Mouse (Mus musculus): ENCODE results near the gene Tenm4. TPM values are rescaled to one million over a fixed set of nuclear protein-coding genes. Genes with fewer than 3 reads are reported as not detected.

Tenm4 gene
- polyA plus RNA-seq, 1 experiment from 2014 or later, result 47.1 TPM

- WGBS, result 85% methylated on average over 5 of the region's 5 CpGs
- Histone ChIP-seq H3K36me3 (peaks cover 17% of the 10 kb centered on the region), H3K27me3 (peaks cover 34% of the 10 kb centered on the region)
Observed at GRCm38 (mm10) chr7:96708071-96708470, 537.0 kb downstream of the Tenm4 start.

DNA sequence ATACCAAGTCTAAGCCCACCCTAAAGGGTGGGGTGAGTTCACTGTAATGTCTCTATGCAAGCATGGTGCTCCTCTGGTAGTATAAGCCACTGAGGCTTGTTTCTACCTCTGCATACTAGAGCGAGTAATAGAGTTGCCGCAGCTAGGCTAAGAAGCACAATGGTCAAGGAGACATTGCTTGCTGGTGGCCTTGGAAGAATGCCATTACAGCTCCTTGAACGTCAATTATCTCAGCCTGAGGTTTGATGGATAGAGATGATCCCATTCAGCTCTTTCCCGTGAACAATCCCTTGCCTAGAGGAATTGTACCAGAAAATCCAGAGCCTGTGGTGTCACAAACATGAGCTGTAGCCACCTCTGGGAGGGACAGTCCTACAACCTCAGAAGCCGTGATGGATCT, 537.5 kb downstream of the Tenm4 start:
- Histone ChIP-seq H3K9ac (replicated peaks) (no peak overlapping the region), H3K27me3 (peaks cover 39% of the 10 kb centered on the region), H3K4me3 (replicated peaks) (no peak overlapping the region), H3K4me2 (replicated peaks) (no peak overlapping the region), H3K27ac (no peak overlapping the region), H3K4me1 (replicated peaks) (no peaks in the 10 kb centered on the region), H3K36me3 (peaks cover 16% of the 10 kb centered on the region), H3K9me3 (no peaks in the 10 kb centered on the region)
- WGBS, result 85% methylated on average over 5 of the region's 5 CpGs
- no peak for ATAC-seq

More at GRCm38 (mm10) chr7:96708071-96708470, 537.0 kb downstream of the Tenm4 start:
- ATAC-seq, result no peak
- Histone ChIP-seq H3K9ac (replicated peaks) (no peak overlapping the region), H3K9me3 (no peaks in the 10 kb centered on the region), H3K27ac (no peak overlapping the region), H3K4me1 (replicated peaks) (no peaks in the 10 kb centered on the region), H3K4me2 (replicated peaks) (no peak overlapping the region), H3K4me3 (replicated peaks) (no peak overlapping the region)

DNA sequence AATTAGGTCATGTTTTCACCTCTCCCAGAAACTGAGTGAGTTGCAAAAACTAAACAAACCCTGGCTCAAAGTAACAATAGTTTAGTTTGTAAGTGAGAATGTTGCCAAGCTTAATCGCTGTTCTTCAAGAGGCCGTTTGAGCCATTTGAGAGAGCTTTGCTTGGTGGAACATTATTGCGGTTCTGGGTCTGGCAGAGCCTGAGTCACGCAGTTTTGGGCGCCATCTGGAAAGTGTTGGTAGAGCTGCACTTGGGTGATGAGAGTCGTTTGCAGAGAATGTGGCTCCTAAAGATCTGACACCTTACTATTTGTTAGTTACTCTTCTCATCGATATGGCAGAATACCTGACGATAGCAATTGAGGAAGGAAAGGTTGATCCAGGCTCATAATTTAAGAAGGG, 537.9 kb downstream of the Tenm4 start:
- Histone ChIP-seq H3K27me3 (peaks cover 41% of the 10 kb centered on the region), H3K4me3 (replicated peaks) (no peak overlapping the region), H3K4me1 (replicated peaks) (no peaks in the 10 kb centered on the region), H3K9ac (replicated peaks) (no peak overlapping the region), H3K36me3 (peaks cover 12% of the 10 kb centered on the region), H3K4me2 (replicated peaks) (no peak overlapping the region), H3K9me3 (no peaks in the 10 kb centered on the region), H3K27ac (no peak overlapping the region)
- ATAC-seq, result no peak
- WGBS, result 95% methylated on average over 8 of the region's 8 CpGs

GRCm38 (mm10) chr7:96709891-96710290, 538.8 kb downstream of the Tenm4 start:
- H3K36me3 ChIP-seq, result peaks cover 6% of the 10 kb centered on the region; the same call in 1 of the 2 replicates

DNA sequence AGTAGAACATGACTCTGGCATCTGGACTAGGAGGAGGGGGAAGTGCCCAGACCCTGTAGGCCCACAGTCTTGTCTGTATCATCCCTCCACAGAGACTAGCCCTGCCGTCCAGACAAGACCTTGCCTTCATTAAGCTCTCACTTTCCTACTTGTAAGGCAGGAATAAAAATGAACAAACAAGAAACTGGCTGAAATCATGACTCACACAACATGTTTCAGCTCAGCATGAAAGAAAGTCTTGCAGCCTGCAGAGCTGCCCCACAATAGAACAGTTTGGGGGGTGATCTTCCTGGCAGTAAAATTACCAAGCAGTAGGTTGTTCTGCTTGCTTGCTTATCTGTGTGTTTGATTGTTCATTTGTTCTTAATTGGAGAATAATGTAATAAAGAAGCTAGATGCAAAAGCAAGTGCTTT, 539.6 kb downstream of the Tenm4 start:
- no peak overlapping the region for H3K9ac ChIP-seq (replicated peaks)
- H3K27ac ChIP-seq, result no peak overlapping the region
- peaks cover 11% of the 10 kb centered on the region for H3K36me3 ChIP-seq
- H3K27me3 ChIP-seq, result peaks cover 50% of the 10 kb centered on the region
- H3K4me1 ChIP-seq (replicated peaks), result no peaks in the 10 kb centered on the region
- H3K4me2 ChIP-seq (replicated peaks), result no peak overlapping the region
- no peak overlapping the region for H3K4me3 ChIP-seq (replicated peaks)
- ATAC-seq, result no peak
- H3K9me3 ChIP-seq, result no peaks in the 10 kb centered on the region
- 60% methylated on average over 1 of the region's 1 CpGs for WGBS

More at GRCm38 (mm10) chr7:96709891-96710290, 538.8 kb downstream of the Tenm4 start:
- Histone ChIP-seq H3K9me3 (no peaks in the 10 kb centered on the region), H3K4me1 (replicated peaks) (no peaks in the 10 kb centered on the region), H3K27me3 (peaks cover 42% of the 10 kb centered on the region), H3K27ac (no peak overlapping the region), H3K4me2 (replicated peaks) (no peak overlapping the region), H3K9ac (replicated peaks) (no peak overlapping the region), H3K4me3 (replicated peaks) (no peak overlapping the region)
- no peak for ATAC-seq
- 84% methylated on average over 4 of the region's 4 CpGs for WGBS

GRCm38 (mm10) chr7:96712876-96713275, 541.8 kb downstream of the Tenm4 start:
- Histone ChIP-seq H3K27ac (no peak overlapping the region), H3K4me3 (replicated peaks) (no peak overlapping the region), H3K36me3 (peaks cover 7% of the 10 kb centered on the region; the same call in 1 of the 2 replicates), H3K4me1 (replicated peaks) (peaks cover 2% of the 10 kb centered on the region), H3K4me2 (replicated peaks) (no peak overlapping the region), H3K9ac (replicated peaks) (no peak overlapping the region), H3K27me3 (peaks cover 67% of the 10 kb centered on the region), H3K9me3 (no peaks in the 10 kb centered on the region)
- no peak for ATAC-seq

DNA sequence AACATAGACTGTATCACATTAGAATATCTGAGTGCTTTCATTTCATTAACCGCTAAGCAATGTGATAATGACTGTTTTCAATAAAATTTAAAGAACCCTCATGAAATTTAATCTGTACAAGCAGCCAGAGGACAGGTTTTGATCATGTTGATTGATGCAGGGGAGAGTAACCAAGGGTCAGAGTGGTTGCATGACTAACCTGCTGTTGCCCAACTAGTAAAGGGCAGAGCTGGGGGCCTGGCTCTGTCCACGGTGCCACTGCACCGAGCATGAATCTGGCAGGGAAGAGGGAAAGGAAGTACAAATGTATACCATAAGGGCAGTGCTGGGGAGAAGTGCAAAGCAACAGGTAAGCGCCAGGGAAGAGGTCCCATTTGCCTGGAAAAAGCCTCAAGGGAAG, 545.9 kb downstream of the Tenm4 start:
- no peak overlapping the region for H3K4me2 ChIP-seq (replicated peaks)
- H3K36me3 ChIP-seq, result peaks cover 7% of the 10 kb centered on the region; the same call in 1 of the 2 replicates
- peaks cover 32% of the 10 kb centered on the region for H3K4me1 ChIP-seq (replicated peaks)
- peaks cover 70% of the 10 kb centered on the region for H3K27me3 ChIP-seq
- no peak for ATAC-seq
- H3K27ac ChIP-seq, result no peak overlapping the region
- WGBS, result 97% methylated on average over 4 of the region's 4 CpGs
- H3K9me3 ChIP-seq, result no peaks in the 10 kb centered on the region
- no peak overlapping the region for H3K4me3 ChIP-seq (replicated peaks)
- no peak overlapping the region for H3K9ac ChIP-seq (replicated peaks)

GRCm38 (mm10) chr7:96718201-96719155, 547.4 kb downstream of the Tenm4 start:
- Histone ChIP-seq H3K9ac (replicated peaks) (no peak overlapping the region), H3K4me3 (replicated peaks) (no peak overlapping the region), H3K4me2 (replicated peaks) (0 out of 2 replicates have a peak overlapping the region, but pooled peaks have one; percentile 9), H3K4me1 (replicated peaks) (peaks cover 37% of the 10 kb centered on the region), H3K9me3 (no peaks in the 10 kb centered on the region), H3K27me3 (peaks cover 72% of the 10 kb centered on the region), H3K27ac (peak overlapping the region; percentile 79), H3K36me3 (peaks cover 7% of the 10 kb centered on the region; the same call in 1 of the 2 replicates)
- WGBS, result 13% methylated on average over 14 of the region's 14 CpGs
- ATAC-seq, result peak; percentile 92

- Histone ChIP-seq H3K4me1 (replicated peaks) (peaks cover 37% of the 10 kb centered on the region), H3K9ac (replicated peaks) (no peak overlapping the region), H3K4me2 (replicated peaks) (no peak overlapping the region), H3K27me3 (peaks cover 75% of the 10 kb centered on the region), H3K27ac (no peak overlapping the region), H3K36me3 (peaks cover 7% of the 10 kb centered on the region; the same call in 1 of the 2 replicates), H3K4me3 (replicated peaks) (no peak overlapping the region), H3K9me3 (no peaks in the 10 kb centered on the region)
- ATAC-seq, result 0 out of 2 replicates have a peak, but pooled peaks have one; percentile 13
- WGBS, result 53% methylated on average over 1 of the region's 1 CpGs
Observed at GRCm38 (mm10) chr7:96719926-96720325, 548.9 kb downstream of the Tenm4 start.

DNA sequence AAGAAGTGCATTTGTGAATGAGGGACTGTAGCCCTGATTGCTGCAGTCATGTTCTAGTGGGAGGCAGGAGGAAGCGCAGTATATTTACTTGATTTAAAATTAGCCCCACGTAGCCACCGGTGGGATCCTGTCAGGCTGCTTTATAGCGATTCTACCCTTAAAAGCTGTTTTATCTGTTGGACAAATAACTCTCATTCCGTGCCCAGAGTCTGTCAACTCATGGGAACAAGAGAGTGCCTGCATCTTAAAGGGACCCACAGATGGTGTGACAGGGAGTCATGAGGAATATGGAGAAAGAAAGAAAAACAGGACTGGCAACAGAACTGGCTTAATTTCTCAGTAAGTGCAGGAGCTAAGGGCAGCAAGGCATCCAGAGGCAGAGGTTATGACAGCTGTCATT, 549.4 kb downstream of the Tenm4 start:
- no peak for ATAC-seq

DNA sequence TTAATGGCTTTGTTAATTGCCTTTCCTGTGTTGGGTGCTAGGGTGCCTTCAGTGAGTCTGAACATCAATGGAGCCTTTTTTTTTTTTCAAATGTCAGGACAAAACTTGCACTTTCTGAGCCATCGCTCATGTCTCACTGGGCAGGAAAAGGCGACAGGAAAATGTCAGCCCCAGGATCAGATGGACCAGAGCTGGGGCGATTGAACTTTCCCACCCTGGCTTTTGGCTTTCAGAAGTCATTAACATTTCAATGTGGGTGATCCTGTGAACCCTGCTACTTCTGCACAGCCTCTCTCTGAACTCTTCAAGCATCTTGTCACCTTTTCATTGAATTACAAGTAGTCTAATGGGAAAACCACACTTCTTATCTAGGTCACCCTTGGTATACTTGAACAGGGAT, 551.8 kb downstream of the Tenm4 start:
- Histone ChIP-seq H3K36me3 (no peaks in the 10 kb centered on the region), H3K4me3 (replicated peaks) (no peak overlapping the region), H3K27ac (no peak overlapping the region), H3K27me3 (peaks cover 71% of the 10 kb centered on the region), H3K9me3 (no peaks in the 10 kb centered on the region), H3K4me2 (replicated peaks) (no peak overlapping the region), H3K9ac (replicated peaks) (no peak overlapping the region), H3K4me1 (replicated peaks) (peaks cover 35% of the 10 kb centered on the region)
- no peak for ATAC-seq
- WGBS, result 29% methylated on average over 3 of the region's 3 CpGs

More for the DNA sequence above, 549.4 kb downstream of the Tenm4 start:
- H3K27me3 ChIP-seq, result peaks cover 75% of the 10 kb centered on the region
- no peak overlapping the region for H3K4me3 ChIP-seq (replicated peaks)
- peaks cover 37% of the 10 kb centered on the region for H3K4me1 ChIP-seq (replicated peaks)
- H3K9me3 ChIP-seq, result no peaks in the 10 kb centered on the region
- H3K4me2 ChIP-seq (replicated peaks), result no peak overlapping the region
- H3K27ac ChIP-seq, result no peak overlapping the region
- no peak overlapping the region for H3K9ac ChIP-seq (replicated peaks)
- 73% methylated on average over 5 of the region's 5 CpGs for WGBS
- H3K36me3 ChIP-seq, result 0 out of 2 replicates have a peak, but pooled peaks cover 4% of the 10 kb centered on the region

- peaks cover 72% of the 10 kb centered on the region for H3K27me3 ChIP-seq
Observed at GRCm38 (mm10) chr7:96725603-96726002, 554.6 kb downstream of the Tenm4 start.

More at GRCm38 (mm10) chr7:96725603-96726002, 554.6 kb downstream of the Tenm4 start:
- Histone ChIP-seq H3K27ac (no peak overlapping the region), H3K9ac (replicated peaks) (no peak overlapping the region), H3K4me2 (replicated peaks) (no peak overlapping the region), H3K4me3 (replicated peaks) (no peak overlapping the region), H3K9me3 (no peaks in the 10 kb centered on the region), H3K4me1 (replicated peaks) (0 out of 2 replicates have a peak, but pooled peaks cover 7% of the 10 kb centered on the region), H3K36me3 (peaks cover 10% of the 10 kb centered on the region; the same call in 1 of the 2 replicates)
- 96% methylated on average over 5 of the region's 5 CpGs for WGBS
- no peak for ATAC-seq
